Mouse (Mus musculus): ENCODE data around the gene Tmem128.

DNA sequence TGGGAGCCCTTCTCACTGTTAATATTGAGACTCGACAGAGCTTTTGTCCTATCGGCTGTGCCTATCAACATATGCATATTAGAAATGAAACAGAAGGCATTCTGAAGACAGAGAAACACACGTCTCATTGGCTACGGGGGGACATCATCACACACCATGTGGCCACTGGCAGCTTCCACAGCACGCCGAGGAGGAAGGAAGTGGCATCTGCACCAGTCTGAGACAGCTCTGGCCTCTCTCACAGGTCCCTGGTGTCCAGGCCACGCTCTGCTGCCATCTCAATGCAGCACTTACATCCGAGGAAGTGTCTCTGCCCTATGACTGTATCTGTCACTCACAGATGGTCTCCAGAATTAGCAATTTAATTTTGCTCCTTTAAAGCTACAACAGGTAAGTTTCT is 48.3 kb upstream of the Tmem128 start:
- no peak for TF ChIP-seq CTCF (IDR thresholded peaks at IDR 0.05)
- no peak for TF ChIP-seq POLR2A (IDR thresholded peaks at IDR 0.05; ENCODE audit: insufficient read depth, low read depth, low read length)
- TF ChIP-seq EP300 (IDR thresholded peaks at IDR 0.05; ENCODE audit: insufficient read depth, low read depth, low read length), result no peak
